Mouse (Mus musculus) CH12.LX (cell line): Measurements from ENCODE around the gene Pcca. TPM values are rescaled to one million over a fixed set of nuclear protein-coding genes. Genes with fewer than 3 reads are reported as not detected.

Source experiments
- DNase-seq: peaks from one replicate; pipeline ENCODE4 v3.0.0-alpha.2; 2013; ENCODE audit errors: extremely low read depth
- H3K27ac ChIP-seq: 2 replicates; pipeline ENCODE4 v1.5.1; 2012; ENCODE audit warnings: low read depth, mild to moderate bottlenecking, control low read depth, moderate library complexity; ENCODE audit not compliant: insufficient read depth
- H3K27me3 ChIP-seq: replicated peaks from 2 replicates; pipeline ENCODE3; 2012; ENCODE audit warnings: inconsistent platforms
- H3K36me3 ChIP-seq, 2 experiments: replicated peaks in 1 of 2; 2 replicates each; pipeline versions ENCODE3 to v1.6.1; 2012; ENCODE audit warnings: inconsistent platforms in 1 of 2, low read length in 1 of 2, mild to moderate bottlenecking in 1 of 2, mixed read lengths in 1 of 2, moderate library complexity in 1 of 2; ENCODE audit not compliant: control insufficient read depth in 1 of 2, insufficient read depth in 1 of 2
- H3K4me1 ChIP-seq, 2 experiments: 2 replicates each; pipeline ENCODE4 v1.6.1; 2012; ENCODE audit warnings: inconsistent platforms in 1 of 2, moderate library complexity in 1 of 2; ENCODE audit not compliant: insufficient read depth in 2 of 2, control insufficient read depth in 1 of 2
- H3K4me2 ChIP-seq: 2 replicates; pipeline ENCODE4 v1.6.1; 2012; ENCODE audit warnings: low read depth, mild to moderate bottlenecking, control low read depth; ENCODE audit not compliant: poor library complexity, insufficient read depth, severe bottlenecking
- H3K4me3 ChIP-seq, 3 experiments: fragments of 150-350 bp in 1 of 3; sonication (generic) in 1 of 3; replicated peaks in 1 of 3; 2 replicates each; pipeline versions ENCODE3 to v1.5.1; 2011 to 2012; ENCODE audit warnings: low read depth in 2 of 3, low read length in 2 of 3, mild to moderate bottlenecking in 2 of 3, moderate library complexity in 2 of 3, control low read depth in 1 of 3, improper control_type of control experiment in 1 of 3, inconsistent platforms in 1 of 3, mixed read lengths in 1 of 3; ENCODE audit not compliant: poor library complexity in 1 of 3
- H3K79me2 ChIP-seq: replicated peaks from 2 replicates; pipeline ENCODE4 v1.6.1; 2012; ENCODE audit warnings: mild to moderate bottlenecking, moderate library complexity; ENCODE audit not compliant: control insufficient read depth, poor library complexity, insufficient read depth, severe bottlenecking; ENCODE audit errors: extremely low read depth
- H3K9ac ChIP-seq: 2 replicates; pipeline ENCODE4 v1.6.1; 2012; ENCODE audit warnings: low read depth, mild to moderate bottlenecking, control low read depth, moderate library complexity; ENCODE audit not compliant: insufficient read depth
- H3K9me3 ChIP-seq: replicated peaks from 2 replicates; pipeline ENCODE3; 2012; ENCODE audit warnings: low read length, inconsistent platforms, mixed read lengths
- BHLHE40 ChIP-seq: IDR thresholded peaks from 2 replicates; pipeline ENCODE4 v1.6.1; 2011; ENCODE audit warnings: mild to moderate bottlenecking, low read depth, low read length, improper control_type of control experiment
- CHD1 ChIP-seq: IDR thresholded peaks from 2 replicates; pipeline ENCODE4 v1.6.1; 2012; ENCODE audit warnings: low read depth, low read length, improper control_type of control experiment, inconsistent platforms
- E2F4 ChIP-seq: IDR thresholded peaks from 2 replicates; pipeline ENCODE4 v1.6.1; 2011; ENCODE audit warnings: low read depth, low read length, improper control_type of control experiment; ENCODE audit not compliant: insufficient replicate concordance
- ETS1 ChIP-seq: conservative IDR thresholded peaks from 2 replicates; pipeline ENCODE4 v1.6.1; 2012; ENCODE audit warnings: low read depth, mild to moderate bottlenecking, inconsistent platforms, low read length, improper control_type of control experiment, moderate library complexity
- IRF4 ChIP-seq: IDR thresholded peaks from 2 replicates; pipeline ENCODE4 v1.6.1; 2014; ENCODE audit warnings: low read depth, mild to moderate bottlenecking, inconsistent platforms, low read length, improper control_type of control experiment
- JUND ChIP-seq: conservative IDR thresholded peaks from 2 replicates; pipeline ENCODE4 v1.6.1; 2011; ENCODE audit warnings: low read depth, low read length, improper control_type of control experiment
- KAT2A ChIP-seq: IDR thresholded peaks from 2 replicates; pipeline ENCODE4 v1.6.1; 2012; ENCODE audit warnings: low read length, improper control_type of control experiment, inconsistent platforms; ENCODE audit not compliant: insufficient replicate concordance
- MAFK ChIP-seq: IDR thresholded peaks from 2 replicates; pipeline ENCODE4 v1.6.1; 2011; ENCODE audit warnings: low read length, improper control_type of control experiment; ENCODE audit not compliant: insufficient replicate concordance
- MXI1 ChIP-seq: IDR thresholded peaks from 2 replicates; pipeline ENCODE4 v1.6.1; 2011; ENCODE audit warnings: mild to moderate bottlenecking, low read depth, low read length, improper control_type of control experiment
- MYC ChIP-seq: IDR thresholded peaks from 2 replicates; pipeline ENCODE4 v1.6.1; 2011; ENCODE audit warnings: low read depth, mild to moderate bottlenecking, improper control_type of control experiment, low read length
- NELFE ChIP-seq: IDR thresholded peaks from 2 replicates; pipeline ENCODE4 v1.6.1; 2011; ENCODE audit warnings: low read depth, low read length, improper control_type of control experiment
- POLR2A ChIP-seq: IDR thresholded peaks from 2 replicates; pipeline ENCODE4 v1.6.1; 2011; ENCODE audit warnings: low read depth, mild to moderate bottlenecking, improper control_type of control experiment, low read length
- POLR2AphosphoS2 ChIP-seq: IDR thresholded peaks from 2 replicates; pipeline ENCODE4 v1.6.1; 2011; ENCODE audit warnings: low read depth, low read length, improper control_type of control experiment
- RAD21 ChIP-seq: IDR thresholded peaks from 2 replicates; pipeline ENCODE4 v1.6.1; 2011; ENCODE audit warnings: low read depth, mild to moderate bottlenecking, low read length, improper control_type of control experiment, moderate library complexity
- SMC3 ChIP-seq: IDR thresholded peaks from 2 replicates; pipeline ENCODE4 v1.6.1; 2011; ENCODE audit warnings: low read depth, low read length, improper control_type of control experiment
- TBP ChIP-seq: conservative IDR thresholded peaks from 2 replicates; pipeline ENCODE4 v1.6.1; 2011; ENCODE audit warnings: low read depth, low read length, improper control_type of control experiment
- TCF12 ChIP-seq: IDR thresholded peaks from 2 replicates; pipeline ENCODE4 v1.6.1; 2014; ENCODE audit warnings: low read depth, mild to moderate bottlenecking, inconsistent platforms, low read length, improper control_type of control experiment
- UBTF ChIP-seq: IDR thresholded peaks from 2 replicates; pipeline ENCODE4 v1.6.1; 2012; ENCODE audit warnings: low read depth, mild to moderate bottlenecking, inconsistent platforms, low read length, improper control_type of control experiment, moderate library complexity
- USF1 ChIP-seq: IDR thresholded peaks from 2 replicates; pipeline ENCODE4 v1.6.1; 2014; ENCODE audit warnings: low read depth, mild to moderate bottlenecking, inconsistent platforms, low read length, improper control_type of control experiment
- dilution Hi-C: fragments of 300-500 bp; cut with MboI; formaldehyde crosslinking; loops from 2 replicates; pipeline ENCODE4 v1.14.3; 2020; ENCODE audit warnings: low sequenced_read_pairs; ENCODE audit not compliant: extremely low pct_unique_long_range_greater_than_20kb, extremely low pct_ligation_motif_present
- in situ Hi-C: fragments of 300-500 bp; cut with MboI; formaldehyde crosslinking; loops from 3 replicates; pipeline ENCODE4 v1.14.3; 2019; ENCODE audit warnings: low sequenced_read_pairs, low pct_ligation_motif_present, low pct_unique_long_range_greater_than_20kb, mixed read lengths
- polyA plus RNA-seq: library from polyadenylated mRNA; unstranded; fragments of >175 nt; gene quantifications from 2 replicates; pipeline ENCODE4 v1.2.1, GENCODE M21; 2012; ENCODE audit warnings: low read depth; ENCODE audit not compliant: insufficient read length
- total RNA-seq, 2 experiments: library from RNA; depleted of rRNA; stranded (reverse); fragments of 300-350 nt in 1 of 2; fragments of >200 nt in 1 of 2; gene quantifications; 2 replicates each; pipeline ENCODE4 v1.2.3; 2012 to 2014

Gene Pcca
- total and polyA plus RNA-seq, 3 experiments = 11.2 to 39.0 (median 23.8) TPM

- in situ Hi-C loops = no loop called here
- no peak for DNase-seq
- Histone ChIP-seq H3K4me1 (no peaks in the 10 kb centered on the region), H3K4me2 (no peak overlapping the region), H3K27ac (no peak overlapping the region), H3K36me3 (peaks cover 0 to 21% of the 10 kb centered on the region in 2 experiments), H3K9me3 (no peaks in the 10 kb centered on the region), H3K79me2 (no peaks in the 10 kb centered on the region), H3K27me3 (no peaks in the 10 kb centered on the region), H3K4me3 (no peak overlapping the region), H3K9ac (no peak overlapping the region)
- dilution Hi-C loops = no loop called here
- TF ChIP-seq E2F4 = no peak
- no peak for TF ChIP-seq UBTF
- no peak for TF ChIP-seq POLR2AphosphoS2
- TF ChIP-seq MXI1 = no peak
- TF ChIP-seq SMC3 = no peak
- no peak for TF ChIP-seq BHLHE40
- TF ChIP-seq USF1 = no peak
- TF ChIP-seq TCF12 = no peak
- no peak for TF ChIP-seq KAT2A
Observed at GRCm38 (mm10) chr14:122617656-122618055, 83.5 kb downstream of the Pcca start.

- DNase-seq = no peak
- Histone ChIP-seq H3K36me3 (peaks cover 0 to 4% of the 10 kb centered on the region in 2 experiments), H3K4me3 (no peak overlapping the region), H3K9ac (no peak overlapping the region), H3K27me3 (no peaks in the 10 kb centered on the region), H3K4me1 (peaks cover 0 to 5% of the 10 kb centered on the region in 2 experiments; a peak in 1 of 4 replicates), H3K4me2 (no peak overlapping the region), H3K79me2 (no peaks in the 10 kb centered on the region), H3K27ac (no peak overlapping the region)
- dilution Hi-C loops (no loop called here), in situ Hi-C loops (loop anchor here (25.0 kb wide), 1 partner anchor 421 kb away; no protein-coding TSS in a partner anchor)
- TF ChIP-seq E2F4 (no peak), NELFE (no peak), JUND (no peak), CHD1 (no peak), POLR2AphosphoS2 (no peak), RAD21 (no peak), ETS1 (no peak), KAT2A (no peak), POLR2A (no peak), MYC (no peak), MAFK (no peak), IRF4 (no peak), BHLHE40 (no peak), TBP (no peak)
- TF ChIP-seq, all 38 proteins: peak for 0
- no peaks in the 10 kb centered on the region for H3K9me3 ChIP-seq
Observed at GRCm38 (mm10) chr14:122633416-122633815, 99.3 kb downstream of the Pcca start.
